Mouse (Mus musculus) lung, embryonic 16.5 days (tissue): ENCODE results near the gene Agt. TPM values are rescaled to one million over a fixed set of nuclear protein-coding genes. Genes with fewer than 3 reads are reported as not detected.

Experiments
- ATAC-seq: fragments of 200-750 bp; cut with Nextera tagmentation; 2 replicates; pipeline ENCODE4 v1.8.0; 2017; ENCODE audit warnings: low read depth, mild to moderate bottlenecking, moderate library complexity
- H3K27ac ChIP-seq: fragments of 300-500 bp; sonication (generic); 2 replicates; pipeline ENCODE4 v1.5.1; 2014; ENCODE audit warnings: mild to moderate bottlenecking, control low read depth, low read length
- H3K27me3 ChIP-seq: fragments of 300-500 bp; sonication (generic); 2 replicates; pipeline ENCODE4 v1.6.1; 2014; ENCODE audit warnings: low read depth, low read length, mixed read lengths; ENCODE audit not compliant: control insufficient read depth, insufficient read depth
- H3K36me3 ChIP-seq: fragments of 300-500 bp; sonication (generic); 2 replicates; pipeline ENCODE4 v1.6.1; 2014; ENCODE audit warnings: low read length; ENCODE audit not compliant: control insufficient read depth, insufficient read depth
- H3K4me1 ChIP-seq: fragments of 300-500 bp; sonication (generic); replicated peaks from 2 replicates; pipeline ENCODE4 v1.6.1; 2014; ENCODE audit warnings: low read length, mixed read lengths; ENCODE audit not compliant: control insufficient read depth, insufficient read depth
- H3K4me2 ChIP-seq: fragments of 300-500 bp; sonication (generic); 2 replicates; pipeline ENCODE4 v1.6.1; 2014; ENCODE audit warnings: low read depth, low read length, control low read depth
- H3K4me3 ChIP-seq: fragments of 300-500 bp; sonication (generic); 2 replicates; pipeline ENCODE4 v1.5.1; 2014; ENCODE audit warnings: mild to moderate bottlenecking, low read length, control low read depth
- H3K9ac ChIP-seq: fragments of 300-500 bp; sonication (generic); 2 replicates; pipeline ENCODE4 v1.6.1; 2014; ENCODE audit warnings: low read length, control low read depth
- H3K9me3 ChIP-seq: fragments of 300-500 bp; sonication (generic); 2 replicates; pipeline ENCODE4 v1.6.1; 2016; ENCODE audit warnings: low read length; ENCODE audit not compliant: control insufficient read depth
- WGBS: fragments of 180-500 bp; shearing (Covaris S2); extraction: QIAGEN DNeasy Blood & Tissue Kit; methylation state at CpG from one replicate; pipeline ENCODE4 v1.1.7; 2014; 5-methylcytosine and 5-hydroxymethylcytosine counted together
- polyA plus RNA-seq: library from polyadenylated mRNA; unstranded; fragments of >200 nt; fragmentation: Nextera tagmentation; extraction: Ambion mirVana; gene quantifications from 2 replicates; pipeline ENCODE4 v1.2.1, GENCODE M21; 2015

The Agt gene
- polyA plus RNA-seq, 1 experiment from 2014 or later: 11.6 TPM

DNA sequence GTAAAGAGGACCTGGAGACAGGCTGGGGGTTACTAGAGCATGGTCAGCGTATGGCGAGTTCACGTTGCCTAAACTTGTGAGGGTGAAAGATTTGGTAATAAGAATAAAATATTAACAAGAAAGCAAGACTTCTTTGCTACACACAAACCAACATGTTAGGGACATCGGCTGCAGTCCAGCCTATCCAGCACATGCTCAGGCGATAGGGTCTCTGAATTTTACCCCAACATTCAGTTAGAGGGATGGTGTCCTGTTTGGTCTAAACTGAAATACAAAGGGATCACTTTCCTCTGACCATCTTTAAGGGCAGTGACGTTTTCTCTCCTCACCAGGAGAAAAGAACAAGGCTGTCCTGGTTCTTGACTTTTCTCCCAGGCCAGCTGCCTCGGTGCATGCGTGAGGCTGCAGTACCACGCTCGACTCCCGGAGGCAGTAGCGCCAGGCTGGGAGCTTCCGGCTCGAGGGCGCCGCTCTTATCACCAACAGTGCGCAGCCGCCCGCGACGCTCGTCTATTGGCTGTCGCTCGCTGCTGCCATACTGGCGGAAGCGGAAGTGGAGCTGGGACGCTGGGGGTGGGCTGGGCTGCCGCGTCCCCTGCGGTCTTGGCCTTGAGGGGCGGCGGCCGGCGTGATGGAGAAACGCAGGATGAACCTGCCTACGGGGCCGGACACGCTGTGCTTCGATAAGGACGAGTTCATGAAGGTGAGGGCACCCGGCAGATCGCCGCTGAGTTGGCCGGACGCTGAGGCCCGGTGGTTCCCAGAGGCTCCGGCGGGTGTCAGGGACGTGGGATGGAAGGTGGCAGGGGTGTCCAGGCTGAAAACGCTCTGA is 49.0 kb downstream of the Agt start, which contains the start of gene Cog2:
Gene Cog2 (plus strand): TSS at position 519 of the 832 bp plus-strand sequence.
- H3K27me3 ChIP-seq: no peaks in the 10 kb centered on the region
- H3K4me1 ChIP-seq: peaks cover 14% of the 10 kb centered on the region
- 10% methylated on average over 50 of the region's 50 CpGs for WGBS
- ATAC-seq: peak; percentile 99
- peak within 1 kb of the TSS; percentile 97 for H3K4me3 ChIP-seq
- peak within 1 kb of the TSS; percentile 87 for H3K9ac ChIP-seq
- H3K36me3 ChIP-seq: no peaks in the 10 kb centered on the region
- no peaks in the 10 kb centered on the region for H3K9me3 ChIP-seq
- peak within 1 kb of the TSS; percentile 79 for H3K4me2 ChIP-seq
- H3K27ac ChIP-seq: no peak within 1 kb of the TSS

DNA sequence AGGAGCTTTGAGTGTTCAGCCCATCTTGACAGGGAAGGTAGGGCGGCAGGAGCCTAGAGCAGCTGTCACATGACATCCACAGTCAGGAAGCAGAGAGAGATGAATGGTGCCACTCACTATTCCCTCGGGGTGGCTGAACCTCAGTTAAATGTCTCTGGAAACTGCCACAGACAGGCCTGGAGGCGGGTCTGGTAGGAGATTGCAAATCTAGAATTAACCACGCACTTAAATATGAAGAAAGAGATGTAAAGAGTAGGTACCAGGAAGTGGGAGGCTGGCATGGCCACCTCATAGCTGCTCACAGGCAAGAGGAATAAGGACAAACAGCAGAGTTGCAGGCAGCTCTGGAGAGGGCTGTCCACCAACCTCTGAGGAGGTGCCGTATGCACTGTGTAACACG is 52.4 kb downstream of the Agt start:
- Histone ChIP-seq H3K36me3 (no peaks in the 10 kb centered on the region), H3K27me3 (no peaks in the 10 kb centered on the region), H3K4me3 (no peak overlapping the region), H3K9me3 (no peaks in the 10 kb centered on the region), H3K27ac (no peak overlapping the region), H3K9ac (no peak overlapping the region), H3K4me2 (no peak overlapping the region), H3K4me1 (peaks cover 10% of the 10 kb centered on the region)
- no peak for ATAC-seq
- WGBS: 65% methylated on average over 6 of the region's 6 CpGs

DNA sequence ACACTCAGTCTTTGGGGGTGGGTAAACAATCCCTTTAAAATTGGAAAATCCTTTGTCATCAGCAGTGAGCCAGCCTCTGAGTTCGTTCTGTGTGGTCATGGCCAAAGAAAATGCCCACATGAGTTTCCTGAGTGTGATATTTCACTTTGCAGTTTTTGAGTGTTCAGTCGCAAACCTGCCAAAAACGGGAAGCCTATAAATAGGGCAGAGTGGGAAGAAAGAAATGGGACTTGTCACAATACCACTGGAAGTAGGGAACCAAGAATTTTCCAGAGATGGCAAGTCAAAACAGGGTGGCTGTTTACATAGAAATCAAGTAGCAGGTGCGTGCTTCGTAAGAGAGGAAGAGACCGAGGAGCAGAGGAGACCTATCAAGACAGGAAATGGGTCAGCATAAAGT is 53.0 kb downstream of the Agt start:
- no peak for ATAC-seq
- WGBS: 58% methylated on average over 6 of the region's 6 CpGs

DNA sequence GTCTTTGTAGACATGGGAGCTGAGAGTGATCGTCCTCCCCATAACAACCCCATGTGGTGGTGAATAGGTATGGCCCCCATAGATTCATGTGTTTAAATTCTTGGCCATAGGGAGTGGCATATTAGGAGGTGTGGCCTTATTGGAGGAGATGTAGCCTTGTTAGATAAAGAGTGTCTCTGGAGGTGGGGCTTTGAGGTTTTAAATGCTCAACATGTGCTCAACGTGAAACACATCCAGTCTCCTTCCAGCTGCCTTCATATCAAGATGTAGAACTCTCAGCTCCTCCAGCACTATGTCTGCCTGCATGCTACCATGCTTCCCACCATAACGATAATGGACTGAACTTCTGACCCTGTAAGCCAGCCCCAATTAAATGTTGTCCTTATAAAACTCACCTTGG is 53.5 kb downstream of the Agt start:
- Histone ChIP-seq H3K27ac (no peak overlapping the region), H3K27me3 (no peaks in the 10 kb centered on the region), H3K36me3 (no peaks in the 10 kb centered on the region), H3K4me2 (no peak overlapping the region), H3K4me1 (no peaks in the 10 kb centered on the region), H3K9ac (no peak overlapping the region), H3K4me3 (no peak overlapping the region), H3K9me3 (no peaks in the 10 kb centered on the region)
- WGBS: 56% methylated on average over 3 of the region's 3 CpGs
- ATAC-seq: no peak

More for the DNA sequence above, 53.0 kb downstream of the Agt start:
- H3K27ac ChIP-seq: no peak overlapping the region
- H3K27me3 ChIP-seq: no peaks in the 10 kb centered on the region
- no peak overlapping the region for H3K4me3 ChIP-seq
- H3K4me2 ChIP-seq: no peak overlapping the region
- no peak overlapping the region for H3K9ac ChIP-seq
- no peaks in the 10 kb centered on the region for H3K36me3 ChIP-seq
- H3K4me1 ChIP-seq: peaks cover 4% of the 10 kb centered on the region
- H3K9me3 ChIP-seq: no peaks in the 10 kb centered on the region

DNA sequence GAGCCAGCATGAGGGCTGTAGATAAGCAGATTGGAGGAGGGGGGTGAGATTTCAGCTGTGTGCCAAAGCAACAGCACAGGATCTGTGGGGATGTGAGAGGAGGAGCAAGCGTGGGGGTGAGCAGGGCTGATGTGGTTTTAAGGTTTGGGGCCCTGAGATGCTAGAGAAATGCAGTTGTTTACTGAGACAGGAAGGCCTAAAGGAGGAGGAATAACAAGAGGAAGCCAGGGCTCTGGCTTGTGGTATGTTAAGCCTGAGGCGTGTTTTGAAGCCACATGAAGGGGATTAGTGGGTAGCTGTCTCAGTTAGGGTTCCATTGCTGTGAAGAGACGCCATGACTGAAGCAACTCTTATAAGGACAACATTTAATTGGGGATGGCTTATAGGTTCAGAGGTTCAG is 60.4 kb downstream of the Agt start:
- Histone ChIP-seq H3K4me3 (no peak overlapping the region), H3K9ac (no peak overlapping the region), H3K27me3 (no peaks in the 10 kb centered on the region), H3K27ac (no peak overlapping the region), H3K9me3 (no peaks in the 10 kb centered on the region), H3K4me1 (no peaks in the 10 kb centered on the region), H3K4me2 (no peak overlapping the region), H3K36me3 (no peaks in the 10 kb centered on the region)
- 70% methylated on average over 3 of the region's 3 CpGs for WGBS
- ATAC-seq: no peak

DNA sequence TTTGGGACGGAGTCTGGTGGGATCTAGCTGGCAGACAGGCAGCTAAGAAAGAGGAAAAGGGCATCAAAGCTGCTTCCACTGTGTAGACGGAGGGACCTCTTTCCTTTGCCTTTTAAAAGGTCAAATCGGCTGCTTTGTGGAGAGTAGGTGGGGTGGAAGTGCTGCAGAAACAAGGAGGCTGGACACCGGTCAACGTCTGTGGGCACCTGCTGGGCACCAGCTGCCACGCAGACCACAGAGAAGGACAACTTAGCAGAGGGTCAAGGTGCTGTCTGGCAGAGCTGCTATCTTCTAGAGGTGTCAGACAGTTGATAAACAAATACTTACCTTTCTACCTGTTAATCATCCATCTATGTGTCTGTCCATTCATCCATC is 61.2 kb downstream of the Agt start:
- 49% methylated on average over 6 of the region's 6 CpGs for WGBS
- H3K4me2 ChIP-seq: no peak overlapping the region
- no peak overlapping the region for H3K27ac ChIP-seq
- no peaks in the 10 kb centered on the region for H3K36me3 ChIP-seq
- ATAC-seq: no peak
- H3K9ac ChIP-seq: no peak overlapping the region
- H3K27me3 ChIP-seq: no peaks in the 10 kb centered on the region
- H3K4me3 ChIP-seq: no peak overlapping the region
- H3K4me1 ChIP-seq: no peaks in the 10 kb centered on the region
- H3K9me3 ChIP-seq: no peaks in the 10 kb centered on the region

DNA sequence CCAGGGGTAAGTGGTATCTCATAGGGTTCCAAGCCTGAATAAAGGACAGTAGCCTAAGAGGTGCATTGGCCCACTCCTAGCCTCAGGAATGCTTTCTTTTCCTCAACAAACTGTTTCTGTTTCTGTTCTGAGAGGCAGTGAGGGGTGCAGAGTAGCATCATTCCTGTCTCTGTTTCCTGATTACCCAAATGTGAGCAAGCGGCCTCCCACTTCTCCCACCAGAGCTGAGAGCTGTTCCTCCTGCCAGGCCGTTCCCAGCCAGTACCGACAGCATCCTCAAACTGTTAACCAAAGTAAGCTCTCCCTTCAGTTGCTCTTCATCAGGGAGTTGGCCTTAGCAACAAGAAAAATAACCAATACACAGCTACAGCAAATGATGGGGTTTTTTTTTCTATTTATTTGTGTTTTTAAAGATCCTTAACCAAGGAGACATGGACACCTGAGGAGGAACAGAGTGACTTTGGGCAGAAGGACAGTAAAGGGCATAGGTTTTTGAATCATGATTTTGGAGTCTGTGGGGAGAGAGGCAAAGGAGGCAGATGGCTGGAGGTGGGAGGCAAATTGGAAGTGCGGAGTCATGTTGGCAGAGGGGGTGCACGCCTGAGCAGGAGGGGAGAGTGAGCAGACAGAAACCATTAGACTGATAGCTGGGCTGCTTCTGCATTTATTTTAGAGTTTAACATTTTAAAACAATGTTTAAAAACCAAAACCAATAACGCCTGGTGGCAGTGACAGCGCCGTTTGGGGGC is 61.8 kb downstream of the Agt start:
- Histone ChIP-seq H3K4me1 (no peaks in the 10 kb centered on the region), H3K36me3 (no peaks in the 10 kb centered on the region), H3K9ac (no peak overlapping the region), H3K27me3 (no peaks in the 10 kb centered on the region), H3K4me3 (no peak overlapping the region), H3K27ac (no peak overlapping the region), H3K4me2 (no peak overlapping the region), H3K9me3 (no peaks in the 10 kb centered on the region; the same call in 1 of the 2 replicates)
- no peak for ATAC-seq
- 67% methylated on average over 8 of the region's 8 CpGs for WGBS

Other genes with a start within 250 kb of the Agt start
- gene Pgbd5, start 130.0 kb downstream of the Agt start, polyA plus RNA-seq: 1.9 and 2.2 TPM in 2 replicates
- 35.6 and 36.2 TPM in 2 replicates for gene Cog2, start 48.9 kb downstream of the Agt start, polyA plus RNA-seq
- gene Capn9, start 6.4 kb upstream of the Agt start, polyA plus RNA-seq: 0.09 and 0.19 TPM in 2 replicates
- gene 2310022B05Rik, start 93.7 kb upstream of the Agt start, polyA plus RNA-seq: 26.3 and 30.1 TPM in 2 replicates
- gene Ttc13, start 152.3 kb upstream of the Agt start, polyA plus RNA-seq: 43.0 and 45.7 TPM in 2 replicates
- 18.7 and 19.6 TPM in 2 replicates for gene Arv1, start 152.4 kb upstream of the Agt start, polyA plus RNA-seq
- gene Fam89a, start 182.1 kb upstream of the Agt start, polyA plus RNA-seq: 7.6 and 8.7 TPM in 2 replicates
- 0.84 and 0.92 TPM in 2 replicates for gene Trim67, start 223.4 kb upstream of the Agt start, polyA plus RNA-seq